Mouse (Mus musculus): ENCODE data around the gene Ung.

Ung gene

DNA sequence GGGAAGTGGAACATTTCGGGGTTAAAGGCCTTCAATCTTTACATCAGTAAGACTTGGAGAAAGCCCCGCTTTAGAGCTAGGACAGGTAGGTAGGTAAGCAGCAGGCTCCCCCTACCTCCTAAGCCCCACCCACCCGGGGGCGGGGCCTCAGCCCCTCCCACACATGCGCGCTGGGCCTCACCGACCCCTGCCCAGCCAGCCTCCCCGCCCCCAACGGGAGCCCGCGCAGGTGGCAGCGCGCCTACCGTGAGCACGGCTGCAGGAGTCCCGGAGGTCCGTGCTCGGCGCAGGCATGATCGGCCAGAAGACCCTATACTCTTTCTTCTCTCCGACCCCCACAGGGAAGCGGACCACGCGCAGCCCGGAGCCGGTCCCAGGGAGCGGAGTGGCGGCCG is at the start of gene Ung:
Ung (plus strand) TSS at position 176 of the 395 bp plus-strand sequence.
- DNase-seq (ENCODE audit: low spot score in 2 of 2), result no peak

DNA sequence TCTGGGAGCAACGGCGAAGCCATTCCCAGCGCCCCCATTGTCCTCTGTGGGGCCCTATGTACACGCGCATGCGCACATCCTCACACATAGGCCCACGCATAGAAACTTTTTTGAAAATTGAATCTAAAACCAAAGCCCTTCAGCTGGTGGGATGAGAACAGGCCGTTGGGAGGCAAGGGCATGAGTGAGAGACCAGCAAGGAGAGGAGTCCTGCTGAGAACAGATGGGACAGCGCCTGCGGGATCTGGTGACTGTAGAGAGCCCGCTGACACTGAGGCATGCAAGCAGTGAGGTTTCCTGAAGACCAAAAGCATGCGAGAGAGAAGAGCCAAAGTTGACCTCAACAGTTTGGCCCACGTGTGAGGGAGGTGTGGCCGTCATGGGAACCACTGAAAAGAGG is 44.7 kb upstream of the Ung start:
- DNase-seq (ENCODE audit: low spot score in 2 of 2), result no peak

DNA sequence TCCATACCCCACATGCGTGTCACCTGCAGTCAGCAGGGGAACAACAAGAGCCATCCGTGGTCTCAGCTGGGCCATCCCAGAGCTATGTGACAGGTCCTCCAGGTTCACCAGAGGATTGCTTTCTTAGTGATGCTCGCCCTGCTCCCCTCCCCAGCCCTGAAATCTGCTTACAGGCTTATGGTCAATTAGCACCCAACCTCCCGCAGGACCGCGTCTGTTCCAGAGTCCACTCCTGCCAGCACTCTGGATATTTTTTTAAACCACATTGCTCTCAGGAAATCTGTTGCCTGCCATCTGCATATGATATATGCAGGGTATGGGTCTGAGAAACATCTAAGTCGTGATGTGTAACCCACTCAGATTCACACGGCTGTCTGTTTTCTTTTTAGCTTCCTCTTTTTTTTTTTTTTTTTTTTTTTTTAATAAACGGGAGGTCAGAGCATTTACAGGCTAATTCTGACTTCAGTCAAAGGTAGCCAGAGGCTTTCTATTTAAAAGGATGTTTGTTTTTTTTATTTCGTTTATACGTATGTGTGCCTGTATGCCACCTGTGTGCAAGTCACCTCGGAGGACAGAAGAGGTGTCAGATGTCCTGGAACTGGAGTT is 42.2 kb upstream of the Ung start:
- DNase-seq (ENCODE audit: low spot score in 2 of 2), result no peak

DNA sequence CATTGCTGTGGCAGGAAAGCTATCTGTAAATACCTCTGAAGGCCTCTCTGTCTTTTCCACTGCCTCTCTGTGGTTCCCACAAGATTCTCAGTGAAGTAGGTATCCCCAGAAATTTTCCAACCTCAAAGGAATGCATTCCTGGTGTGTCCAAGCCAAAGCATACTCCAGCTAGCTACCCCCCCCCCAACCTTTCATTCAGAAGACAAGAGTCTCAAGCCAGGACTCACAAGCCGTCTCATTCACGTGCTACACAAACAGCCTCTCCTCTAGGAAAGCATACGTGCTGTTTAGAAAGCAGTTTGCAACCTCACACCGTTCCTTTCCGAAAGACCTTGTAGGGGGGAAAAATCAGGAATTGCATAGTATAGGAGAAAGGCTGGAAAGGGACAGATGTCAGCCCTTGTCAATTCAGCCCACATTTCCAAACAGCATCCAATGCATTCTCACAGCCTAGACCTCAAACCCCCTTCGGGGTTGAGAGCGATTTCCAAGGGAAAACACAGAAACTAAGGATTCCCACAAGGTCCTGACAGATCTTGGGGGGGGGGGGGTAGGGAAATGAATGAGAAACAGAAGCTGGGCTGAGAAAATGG is 39.7 kb upstream of the Ung start:
- no peak for DNase-seq (ENCODE audit: low spot score in 2 of 2)

DNA sequence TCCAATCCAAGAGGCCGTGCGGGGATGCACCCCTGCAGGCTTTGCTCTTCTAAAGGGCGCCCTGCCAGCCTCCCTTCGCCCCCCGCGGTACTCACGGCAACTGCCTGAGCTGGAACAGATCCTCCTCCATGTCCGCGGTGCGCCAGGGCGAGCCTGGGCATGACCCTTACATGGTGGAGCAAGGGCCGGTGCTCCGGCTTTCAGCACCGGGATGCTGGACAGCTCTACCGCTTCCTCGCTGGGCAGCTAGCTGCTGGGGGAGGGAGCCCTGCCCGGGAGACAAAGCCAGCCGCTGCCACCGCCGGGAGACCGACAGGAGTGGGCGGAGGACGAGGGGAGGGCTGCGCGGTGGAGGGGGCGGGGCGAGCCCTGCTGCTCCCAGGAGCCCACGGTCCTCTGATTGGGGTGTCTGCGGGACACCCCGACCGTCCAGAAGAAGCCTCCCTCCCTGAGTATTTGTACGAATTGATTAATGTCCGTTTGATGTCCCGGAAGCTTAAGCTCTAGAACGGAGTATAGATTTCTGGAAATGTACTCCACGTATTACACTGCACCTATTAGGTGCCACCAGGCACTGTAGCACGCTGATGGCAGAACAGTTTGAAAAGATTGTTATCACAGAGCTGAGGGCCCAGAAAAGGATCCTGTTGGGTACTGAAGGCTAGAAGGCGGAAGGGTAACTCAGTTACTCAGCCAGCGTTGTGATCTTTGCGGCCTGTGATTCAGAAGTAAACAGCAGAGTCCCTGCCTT is 39.0 kb upstream of the Ung start, which contains the start of gene Svop:
Svop (minus strand) TSS at position 514 of the 751 bp plus-strand sequence.
- DNase-seq (ENCODE audit: low spot score in 2 of 2), result peak; percentile 30 to 60

DNA sequence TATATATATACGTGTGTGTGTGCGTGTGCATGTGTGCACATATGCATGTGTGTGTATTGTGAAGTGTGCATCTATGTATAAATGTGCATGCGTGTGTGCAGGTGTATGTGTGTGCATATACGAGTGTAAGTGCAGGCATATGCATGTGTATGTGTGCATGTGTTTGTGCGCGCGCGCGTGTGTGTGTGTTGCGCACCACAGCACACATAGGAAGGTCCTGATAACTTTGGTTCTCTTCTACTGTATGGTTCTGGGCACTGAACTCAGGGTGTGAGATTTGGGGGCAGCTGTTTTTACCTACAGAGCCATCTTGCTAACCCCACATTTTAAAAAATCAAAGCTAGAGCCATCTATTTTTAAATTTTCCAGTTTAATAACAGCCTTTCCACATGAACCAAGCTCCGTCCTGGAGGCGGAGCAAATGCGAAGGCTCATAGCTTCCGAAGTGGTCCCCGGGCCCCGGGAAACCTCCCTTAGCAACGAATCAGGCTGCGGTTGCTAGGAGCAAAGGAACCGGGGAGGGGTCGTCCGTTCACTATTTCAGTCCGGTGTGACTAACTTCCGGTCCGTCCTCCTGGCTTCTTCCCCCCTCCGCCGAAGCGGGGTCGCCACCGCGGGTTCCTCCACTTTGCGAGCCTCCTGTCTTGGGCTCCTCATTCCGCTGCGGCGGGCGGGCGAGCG is 30.3 kb upstream of the Ung start:
- DNase-seq (ENCODE audit: low spot score in 2 of 2), result peak; percentile 85 to 97

DNA sequence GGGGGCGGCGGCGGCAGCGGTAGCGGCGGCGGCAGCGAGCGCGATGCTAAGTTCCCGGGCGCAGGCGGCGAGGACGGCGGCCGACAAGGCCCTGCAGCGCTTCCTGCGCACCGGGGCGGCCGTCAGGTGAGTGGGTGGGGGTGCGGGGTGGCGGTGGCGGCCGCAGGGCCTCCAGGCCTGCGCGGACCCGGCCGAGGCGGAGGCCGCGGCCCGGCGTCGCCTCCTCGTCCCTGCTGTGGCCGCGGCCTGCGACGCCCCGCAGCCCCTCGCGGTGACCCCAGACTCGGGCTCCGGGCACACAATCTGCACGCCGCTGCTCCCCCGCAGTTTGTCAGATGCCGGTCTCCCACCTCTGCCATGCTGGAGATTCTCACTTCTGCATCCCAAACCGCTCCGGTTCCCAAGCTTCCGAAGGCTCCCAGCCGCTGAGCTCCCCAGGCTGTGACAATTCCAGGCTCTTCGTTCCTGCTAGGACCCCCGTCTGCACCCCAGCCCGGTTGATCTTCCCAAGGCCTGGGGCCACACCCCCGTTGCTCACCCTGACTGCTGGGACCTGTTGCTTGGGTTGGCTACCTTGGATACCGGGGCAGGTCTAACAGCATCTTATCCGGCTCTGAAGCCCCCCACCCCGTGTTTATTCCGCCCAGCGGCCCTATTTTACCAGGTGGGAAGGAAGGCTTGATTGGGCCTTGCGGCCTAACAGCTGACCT is 29.6 kb upstream of the Ung start:
- no peak for DNase-seq (ENCODE audit: low spot score in 2 of 2)

DNA sequence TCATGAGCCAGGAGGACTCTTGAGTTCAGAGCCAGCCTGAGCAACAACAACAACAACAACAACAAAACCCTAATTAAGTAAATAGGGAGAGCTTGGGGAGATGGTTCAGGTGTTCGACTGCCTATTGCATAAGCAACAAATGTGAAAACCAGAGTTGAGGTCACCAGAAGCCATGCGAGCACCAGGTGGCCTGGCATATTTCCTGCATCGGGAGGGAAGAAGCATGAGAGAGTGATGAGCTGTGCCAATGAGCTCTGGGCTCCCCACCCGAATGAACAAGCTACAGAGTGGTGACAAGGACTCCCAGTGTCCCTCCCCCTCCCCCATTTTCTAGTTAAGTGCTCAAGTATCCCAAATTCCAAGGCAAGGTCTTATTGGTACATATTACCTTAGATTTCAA is 28.3 kb upstream of the Ung start:
- no peak for DNase-seq (ENCODE audit: low spot score in 2 of 2)

DNA sequence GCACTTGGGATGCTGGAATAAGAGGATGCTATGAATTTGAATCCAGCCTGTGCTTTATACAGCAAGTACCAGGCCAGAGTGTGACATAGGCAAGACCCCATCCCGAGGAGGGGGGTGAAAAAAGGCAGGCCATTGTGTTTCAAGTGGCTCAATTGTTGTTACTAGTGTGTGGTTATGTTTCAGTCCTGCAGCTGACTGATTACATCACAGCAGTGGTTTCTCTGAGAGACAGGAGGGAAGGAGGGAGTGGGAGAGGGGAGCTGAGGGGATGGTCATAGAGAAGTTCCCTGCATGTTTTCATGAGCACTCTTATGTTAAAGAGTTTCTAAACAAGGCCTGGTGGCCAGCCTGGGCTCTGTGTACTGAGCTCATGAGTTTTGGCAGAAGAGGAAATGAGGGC is 27.4 kb upstream of the Ung start:
- no peak for DNase-seq (ENCODE audit: low spot score in 2 of 2)

DNA sequence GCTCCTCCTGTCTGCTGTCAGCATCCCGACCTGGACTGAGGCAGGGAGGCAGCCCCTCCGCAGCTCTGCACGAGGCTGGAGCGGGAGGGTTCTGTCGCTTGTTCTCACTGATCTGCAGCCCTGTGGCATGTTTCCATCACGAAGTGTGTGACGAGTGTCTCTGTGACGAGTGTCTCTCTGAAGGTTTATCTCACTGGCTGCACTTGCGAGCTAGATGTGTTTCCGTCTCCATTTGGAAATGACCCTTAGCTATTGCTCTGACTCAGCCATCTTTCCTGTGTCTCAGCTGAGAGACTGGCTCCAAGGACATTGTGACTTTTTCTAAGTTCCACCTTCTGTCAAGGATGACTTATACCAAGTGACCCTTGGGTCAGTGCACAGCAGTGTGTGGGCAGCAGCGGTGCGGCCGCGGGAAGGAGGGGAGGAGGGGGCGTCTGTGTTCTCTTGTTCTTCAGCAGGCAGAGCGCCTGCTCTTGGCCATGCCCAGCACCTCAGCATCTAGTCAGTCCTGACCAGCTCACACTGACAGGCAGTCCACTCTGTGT is 23.7 kb upstream of the Ung start:
- no peak for DNase-seq (ENCODE audit: low spot score in 2 of 2)

DNA sequence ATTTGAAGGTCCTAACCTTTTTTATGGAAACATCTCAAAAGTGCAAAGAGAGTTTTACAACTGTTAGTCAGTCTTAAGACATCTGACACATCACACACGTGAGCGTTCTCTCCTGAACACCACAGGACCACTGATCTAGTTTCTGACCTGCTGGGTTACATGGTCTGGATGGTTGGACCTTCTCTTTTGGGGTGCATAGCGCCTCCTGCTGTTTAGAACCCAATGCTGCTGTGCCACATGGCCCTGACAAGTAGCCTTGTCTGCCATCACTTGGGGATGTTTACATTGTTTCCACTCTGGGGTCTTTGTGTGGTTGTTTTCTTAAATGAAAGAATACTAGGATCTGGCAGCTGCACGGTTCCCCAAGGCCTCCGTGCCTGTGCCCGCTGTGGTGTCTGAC is 16.9 kb upstream of the Ung start:
- no peak for DNase-seq (ENCODE audit: low spot score in 2 of 2)

DNA sequence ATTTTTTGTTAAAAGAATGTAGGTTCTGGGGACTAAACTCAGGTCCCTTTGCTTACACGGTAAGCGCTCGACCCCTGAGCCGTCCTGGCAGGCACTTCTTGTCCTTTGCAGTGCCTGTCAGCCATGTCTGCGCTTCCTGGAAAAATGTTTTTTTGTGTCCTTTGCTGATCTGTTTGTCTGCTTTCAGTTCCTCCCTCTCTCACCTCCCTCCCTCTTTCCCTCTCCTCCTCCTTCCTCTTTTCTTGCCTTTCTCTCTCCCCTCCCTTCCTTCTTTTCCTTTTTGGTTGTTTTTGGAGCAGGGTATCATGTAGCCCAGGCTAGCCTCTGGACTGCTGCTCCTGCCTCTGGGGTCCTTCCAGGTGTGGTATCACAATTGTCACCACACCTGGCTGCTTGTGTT is 15.2 kb upstream of the Ung start:
- DNase-seq (ENCODE audit: low spot score in 2 of 2), result no peak

DNA sequence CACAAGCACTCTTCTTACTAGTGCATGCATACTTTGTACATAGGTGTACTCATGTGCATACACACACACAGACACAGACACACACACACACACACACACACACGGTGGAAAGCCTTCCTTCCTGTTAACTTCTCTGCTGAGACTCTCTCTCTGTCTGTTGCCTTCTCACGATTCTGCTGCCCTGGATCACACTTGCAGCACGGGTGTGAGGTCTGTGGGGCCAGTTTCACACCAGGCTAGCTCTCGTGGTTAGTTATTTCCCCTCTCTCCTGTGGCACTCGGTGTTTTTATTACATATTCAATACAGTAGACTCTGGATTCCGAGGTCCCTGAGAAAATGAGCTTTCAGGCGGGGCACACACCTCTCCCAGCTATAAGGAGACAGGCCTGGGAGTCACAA is 13.6 kb upstream of the Ung start:
- DNase-seq (ENCODE audit: low spot score in 2 of 2), result no peak

DNA sequence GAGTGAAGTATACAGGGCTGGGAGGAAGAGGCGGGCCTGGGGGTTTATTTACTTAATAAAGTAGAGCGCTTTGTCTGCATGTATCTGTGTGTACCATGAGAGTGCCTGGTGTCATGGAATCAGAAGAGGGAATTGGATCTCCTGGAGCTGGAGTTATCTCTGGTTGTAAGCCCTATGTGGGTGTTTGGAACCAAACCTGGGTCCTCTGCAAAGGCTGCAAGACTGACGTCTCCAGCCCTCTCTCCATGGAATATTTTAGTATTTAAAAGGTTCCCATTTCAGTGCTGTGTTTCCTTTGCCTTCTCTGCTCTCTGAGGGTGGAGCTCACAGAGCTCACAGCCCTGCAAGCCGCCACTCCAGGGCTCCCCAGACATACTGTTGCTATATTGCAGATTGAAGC is 10.4 kb upstream of the Ung start:
- DNase-seq (ENCODE audit: low spot score in 2 of 2), result no peak

DNA sequence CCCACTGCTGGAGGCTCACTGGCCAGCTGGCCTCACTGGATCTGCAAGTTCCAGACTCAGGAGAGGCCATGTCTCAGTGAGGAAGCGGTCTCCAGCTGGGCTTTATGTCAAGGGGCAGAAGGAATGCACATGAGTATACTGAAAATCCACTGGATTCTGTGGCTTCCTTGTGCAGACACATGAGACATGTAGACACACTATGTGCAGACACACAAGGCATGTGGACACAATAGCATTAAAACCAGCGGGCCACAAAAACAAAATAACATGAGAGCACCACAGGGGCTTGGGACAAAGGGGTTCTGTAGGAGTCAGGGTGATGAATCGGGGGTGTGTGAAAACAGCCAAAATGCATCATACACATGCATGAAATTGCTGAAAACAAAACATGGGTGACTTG is 4.2 kb upstream of the Ung start:
- no peak for DNase-seq (ENCODE audit: low spot score in 2 of 2)

DNA sequence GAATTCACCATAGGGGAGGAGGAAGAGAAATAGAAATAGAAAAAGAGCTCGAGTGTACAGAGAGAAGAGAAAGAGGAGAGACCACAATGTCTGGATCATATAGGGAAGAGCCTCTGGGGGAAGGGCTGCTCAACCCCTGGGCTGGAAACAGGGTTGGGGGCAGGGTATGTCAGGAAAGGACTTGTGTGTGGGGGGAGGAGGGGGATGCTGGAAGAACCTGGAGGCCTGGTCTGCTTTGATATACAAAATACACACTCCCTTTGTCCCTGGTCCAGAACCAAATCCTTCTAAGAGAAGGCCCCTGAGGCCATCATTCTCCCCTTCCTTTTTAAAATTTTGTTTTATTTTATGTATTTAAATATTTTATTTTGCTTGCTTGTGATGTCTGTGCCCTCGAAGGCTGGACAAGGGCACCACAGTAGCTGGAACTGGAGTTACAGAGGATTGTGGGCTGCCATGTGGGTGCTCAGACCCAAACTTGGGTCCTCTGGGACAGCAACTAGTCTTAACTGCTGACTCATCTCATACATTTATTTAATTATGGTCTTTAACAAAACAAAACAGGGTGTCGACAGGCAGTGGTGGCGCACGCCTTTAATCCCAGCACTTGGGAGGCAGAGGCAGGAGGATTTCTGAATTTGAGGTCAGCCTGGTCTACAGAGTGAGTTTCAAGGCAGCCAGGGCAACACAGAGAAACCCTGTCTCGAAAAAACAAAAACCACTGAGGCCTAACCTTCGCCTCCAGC is 3.5 kb upstream of the Ung start:
- DNase-seq (ENCODE audit: low spot score in 2 of 2), result no peak

DNA sequence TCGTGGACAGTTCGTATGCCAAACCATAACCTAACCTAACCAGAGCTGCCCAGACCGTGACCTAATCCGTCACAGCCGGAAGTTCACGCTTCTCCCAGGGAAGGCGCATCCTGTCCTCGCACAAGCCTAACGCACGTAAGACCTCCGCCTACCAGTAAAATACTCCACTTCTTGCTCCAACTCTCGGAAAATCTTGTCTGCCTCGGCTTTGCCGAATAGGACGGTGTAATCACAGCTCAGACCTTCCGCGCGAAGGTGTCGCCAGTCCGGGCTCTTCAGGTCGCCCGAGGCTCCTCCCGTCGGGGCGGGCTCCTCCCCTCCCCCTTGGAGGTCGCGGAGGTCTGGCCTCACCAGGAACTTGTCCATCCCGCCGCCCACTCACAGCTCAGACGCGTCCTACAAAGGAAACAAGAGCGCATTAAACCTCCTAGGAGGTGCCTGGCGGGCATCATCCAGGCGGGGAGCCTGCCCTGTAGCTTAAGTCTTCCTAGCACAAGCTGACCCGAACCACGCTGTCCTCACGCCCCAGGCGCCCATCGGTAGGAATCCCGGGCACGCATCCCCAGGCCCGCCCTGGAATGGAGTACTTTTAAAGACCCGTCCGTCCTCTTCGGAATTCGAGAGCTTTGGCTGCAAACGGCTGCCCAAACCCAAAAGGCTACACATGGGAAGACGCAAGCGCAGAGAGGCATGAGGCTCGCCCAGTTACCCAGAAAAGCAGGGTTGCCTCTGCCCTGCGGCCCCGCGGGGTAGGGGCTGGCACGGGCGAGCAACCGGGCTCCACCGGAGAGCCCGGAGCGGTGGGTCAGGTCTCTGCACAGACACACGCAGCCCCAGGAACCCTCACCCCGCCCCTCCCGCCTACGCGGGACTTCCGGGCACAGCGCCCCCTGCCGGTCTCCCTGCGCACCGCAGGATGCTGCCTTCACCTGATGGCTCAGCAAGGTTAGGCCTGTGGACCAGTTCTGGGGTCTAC is 2.5 kb upstream of the Ung start, which contains the start of gene Alkbh2:
Alkbh2 (minus strand) TSS at position 845 of the 976 bp plus-strand sequence.
- DNase-seq (ENCODE audit: low spot score in 2 of 2), result peak; percentile 70 to 78

DNA sequence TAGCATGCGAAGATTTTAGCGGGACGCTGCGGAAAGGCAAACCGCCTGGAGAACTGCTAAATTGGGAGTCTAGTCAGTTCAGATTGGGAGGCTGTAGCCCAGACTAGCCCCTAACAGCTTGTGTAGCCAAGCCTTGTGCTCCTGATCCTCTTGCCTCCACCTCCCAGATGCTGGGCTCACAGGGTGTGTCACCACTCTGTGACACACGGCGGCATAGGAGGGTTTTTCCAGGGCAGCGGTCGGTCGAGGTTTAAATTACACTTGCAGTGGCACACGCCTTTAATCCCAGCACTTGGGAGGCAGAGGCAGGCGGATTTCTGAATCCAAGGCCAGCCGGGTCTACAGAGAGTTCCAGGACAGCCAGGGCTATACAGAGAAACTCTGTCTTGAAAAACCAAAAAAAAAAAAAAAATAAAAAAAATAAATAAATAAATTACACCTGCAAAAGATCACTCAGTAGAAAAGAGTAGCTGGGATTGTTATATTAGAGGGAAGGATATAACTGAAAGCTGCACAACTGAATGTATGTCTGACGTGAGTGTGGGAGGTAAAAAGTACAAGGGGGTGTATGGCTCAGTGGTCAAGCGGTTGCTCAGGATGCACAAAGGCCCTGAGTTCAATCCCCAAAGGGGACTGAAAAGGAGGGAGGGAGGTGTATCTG is 506 bp upstream of the Ung start:
- no peak for DNase-seq (ENCODE audit: low spot score in 2 of 2)

Measured in urinary bladder, adult 18-20 months (tissue).